Mouse (Mus musculus): ENCODE data around the gene Clic1.

DNA sequence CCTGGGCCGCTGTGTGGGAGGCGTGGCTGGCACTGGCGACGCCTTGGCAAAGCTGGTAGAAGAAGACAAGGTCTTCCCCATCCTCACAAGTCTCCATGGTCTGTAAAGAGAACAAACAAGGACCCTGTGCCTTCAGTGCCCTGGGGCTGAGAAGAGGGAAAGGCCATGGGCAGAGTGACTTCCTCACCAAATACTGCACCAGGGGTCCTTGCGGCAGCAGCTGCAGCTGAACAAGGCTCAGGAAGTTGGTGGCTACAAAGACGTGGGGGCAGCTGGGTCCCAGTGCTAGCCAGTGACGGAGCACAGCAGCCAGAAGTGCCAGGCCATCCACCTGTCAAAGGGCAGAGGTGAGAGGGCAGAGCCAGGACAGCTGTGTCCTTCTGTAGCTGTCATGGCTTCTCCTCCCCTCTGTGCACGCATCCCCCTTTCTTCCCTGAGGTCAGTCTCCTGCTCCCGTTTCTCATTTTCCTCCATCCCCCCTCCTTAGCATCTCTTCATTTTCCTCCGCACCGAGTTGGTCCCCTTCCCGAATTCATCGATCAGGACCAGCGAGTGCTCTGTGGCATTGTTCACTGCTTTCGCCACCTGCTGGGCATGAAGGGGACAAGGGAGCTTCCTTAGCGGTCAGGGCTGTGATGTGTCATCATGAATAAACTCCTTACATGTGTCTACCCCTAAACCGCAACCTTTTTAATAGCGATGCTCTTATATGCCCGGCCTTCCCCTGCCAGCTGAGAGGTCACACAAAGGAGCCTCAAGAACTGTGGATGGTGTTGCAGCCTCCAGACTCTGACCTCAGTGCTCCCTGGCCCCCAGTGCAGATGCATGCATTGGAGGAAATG, 19.9 kb upstream of the Clic1 start:
- TF ChIP-seq GATA1 (IDR thresholded peaks at IDR 0.05; ENCODE audit: borderline replicate concordance, low read length) (no peak), FLI1 (IDR thresholded peaks at IDR 0.05; ENCODE audit: low read length) (0 out of 2 replicates have a peak, but pooled peaks have one; percentile 15)
